Mouse (Mus musculus) thymus, adult 2 months (tissue): ENCODE results near the gene Hist1h2be.

Source experiments
- CTCF ChIP-seq: fragments of 200-500 bp; IDR thresholded peaks from 2 replicates; pipeline ENCODE4 v1.5.1; 2012; ENCODE audit warnings: mild to moderate bottlenecking, control low read depth, low read length, moderate library complexity, borderline replicate concordance; ENCODE audit not compliant: control insufficient read depth, poor library complexity, insufficient read depth; ENCODE audit errors: extremely low read depth
- POLR2A ChIP-seq: fragments of 200-500 bp; IDR thresholded peaks from 2 replicates; pipeline ENCODE4 v1.6.1; 2012; ENCODE audit warnings: mild to moderate bottlenecking, low read length, control low read depth, moderate library complexity; ENCODE audit not compliant: control insufficient read depth, poor library complexity, insufficient read depth; ENCODE audit errors: extremely low read depth

- no peak for TF ChIP-seq CTCF
- no peak for TF ChIP-seq POLR2A
These were observed 58.0 kb downstream of the Hist1h2be start for GRCm38 (mm10) chr13:23562699-23563462.
